Mouse (Mus musculus): ENCODE measurements around the gene Sec31a.

Sec31a gene

GRCm38 (mm10) chr5:100349287-100350215 lies 66.5 kb downstream of the Sec31a start:
- DNase-seq (ENCODE audit: low spot score): peak; percentile 30

GRCm38 (mm10) chr5:100345118-100345517 lies 70.9 kb downstream of the Sec31a start:
- peak; percentile 25 for DNase-seq (ENCODE audit: low spot score)

DNA sequence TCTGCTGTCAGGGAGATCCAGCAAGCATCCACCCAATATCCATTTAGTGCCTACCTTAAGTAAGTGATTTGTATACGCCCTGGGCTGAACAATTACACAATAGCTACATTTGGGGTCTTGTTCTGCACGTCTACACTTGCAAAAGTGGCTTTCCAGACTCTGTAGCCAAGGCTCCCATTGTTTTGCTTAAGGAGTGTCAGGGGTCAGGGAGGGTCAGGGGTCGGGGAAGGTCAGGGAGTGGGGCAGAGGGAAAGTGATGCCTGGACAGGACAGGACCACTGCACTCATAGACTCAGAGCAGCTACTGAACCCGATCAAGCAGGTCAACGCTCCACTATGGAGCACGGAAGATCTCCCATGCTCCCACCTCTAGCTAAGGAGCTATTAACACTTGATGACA lies 72.9 kb downstream of the Sec31a start:
- DNase-seq (ENCODE audit: low spot score): peak; percentile 36

GRCm38 (mm10) chr5:100342422-100342821 lies 73.6 kb downstream of the Sec31a start:
- DNase-seq (ENCODE audit: low spot score): no peak

DNA sequence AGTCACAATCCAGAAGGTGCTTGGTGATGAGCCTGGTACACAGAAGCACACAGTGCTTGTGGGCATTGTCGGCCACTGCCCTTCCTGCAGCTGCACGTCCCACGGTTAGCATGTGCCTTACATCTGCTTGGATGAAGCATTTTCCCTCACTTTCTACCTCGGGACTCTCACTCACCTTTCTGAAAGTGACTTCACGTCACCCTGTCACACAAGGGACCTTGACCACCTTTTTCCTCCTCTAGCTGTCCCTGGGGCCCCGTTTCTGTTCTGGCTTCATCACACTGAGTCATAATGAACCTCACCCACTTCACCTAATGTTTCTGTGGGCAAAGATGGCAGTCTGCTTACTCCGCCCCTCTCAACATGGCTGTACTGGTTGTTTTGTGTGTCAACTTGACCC lies 75.0 kb downstream of the Sec31a start:
- DNase-seq (ENCODE audit: low spot score): no peak

- no peak for DNase-seq (ENCODE audit: low spot score)
Measured at GRCm38 (mm10) chr5:100337852-100338251, 78.2 kb downstream of the Sec31a start.

- no peak for DNase-seq (ENCODE audit: low spot score)
Measured at GRCm38 (mm10) chr5:100336876-100337275, 79.2 kb downstream of the Sec31a start.

DNA sequence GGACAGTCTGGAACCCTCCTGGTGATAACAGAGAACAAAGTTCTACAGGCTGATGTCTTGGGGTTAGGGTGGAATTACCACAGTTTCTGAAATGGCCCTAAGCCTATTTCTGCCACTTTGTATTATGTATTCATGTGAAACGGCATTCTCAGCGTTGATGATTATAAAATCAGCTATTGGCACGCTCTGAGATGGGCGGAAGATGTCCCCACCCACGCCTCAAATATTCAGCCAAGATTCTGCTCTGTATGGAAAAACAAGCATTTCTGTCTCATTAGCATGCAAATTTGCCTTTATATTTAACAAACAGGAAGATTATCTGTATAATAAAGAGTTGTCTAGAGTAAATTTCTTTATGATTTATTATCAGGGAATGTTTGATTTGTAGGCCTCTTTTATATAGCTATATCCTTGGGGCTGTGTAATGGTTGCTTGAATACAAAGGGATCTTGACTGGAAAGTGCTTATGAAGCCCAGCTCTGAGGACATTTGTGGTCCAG lies 80.4 kb downstream of the Sec31a start:
- no peak for DNase-seq (ENCODE audit: low spot score)

GRCm38 (mm10) chr5:100334686-100335085 lies 81.3 kb downstream of the Sec31a start:
- no peak for DNase-seq (ENCODE audit: low spot score)

- DNase-seq (ENCODE audit: low spot score): no peak
Measured at GRCm38 (mm10) chr5:100333607-100334380, 82.2 kb downstream of the Sec31a start.

DNA sequence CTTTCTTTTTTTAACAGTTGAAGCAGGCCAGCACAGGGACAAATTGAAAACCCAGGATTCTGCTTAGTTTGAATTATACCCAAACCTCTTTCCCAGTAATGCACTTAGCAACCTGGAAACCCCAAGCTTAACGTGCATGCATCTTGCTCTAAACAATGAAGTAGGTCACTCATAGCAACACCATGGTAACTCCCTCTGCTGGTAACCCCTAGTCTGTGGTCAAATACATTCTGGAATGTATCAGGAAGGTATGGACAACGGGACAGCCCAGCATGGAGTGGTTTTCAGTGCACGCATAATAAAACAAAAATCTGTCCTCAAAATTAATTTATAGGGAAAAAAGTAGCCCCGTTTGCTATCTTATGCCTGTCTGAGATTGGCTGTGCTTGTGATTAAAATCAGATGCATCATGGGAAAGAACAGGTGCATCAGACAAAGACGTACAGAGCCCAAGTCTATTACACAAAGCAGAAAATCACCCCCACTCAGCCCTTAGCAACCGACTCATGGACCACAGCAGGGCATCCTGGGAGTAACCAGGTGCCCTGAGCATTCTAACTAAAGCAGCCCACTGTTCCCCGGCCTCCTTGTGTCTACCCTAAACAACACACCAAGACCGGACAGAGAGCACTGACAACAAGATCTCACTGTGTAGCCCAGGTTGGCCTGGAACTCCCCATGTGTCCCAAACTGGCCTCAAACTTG lies 83.6 kb downstream of the Sec31a start:
- peak; percentile 26 for DNase-seq (ENCODE audit: low spot score)

- DNase-seq (ENCODE audit: low spot score): no peak
Measured at GRCm38 (mm10) chr5:100331636-100332035, 84.4 kb downstream of the Sec31a start.

- peak; percentile 92 for DNase-seq (ENCODE audit: low spot score)
Measured at GRCm38 (mm10) chr5:100322081-100322480, 94.0 kb downstream of the Sec31a start.

DNA sequence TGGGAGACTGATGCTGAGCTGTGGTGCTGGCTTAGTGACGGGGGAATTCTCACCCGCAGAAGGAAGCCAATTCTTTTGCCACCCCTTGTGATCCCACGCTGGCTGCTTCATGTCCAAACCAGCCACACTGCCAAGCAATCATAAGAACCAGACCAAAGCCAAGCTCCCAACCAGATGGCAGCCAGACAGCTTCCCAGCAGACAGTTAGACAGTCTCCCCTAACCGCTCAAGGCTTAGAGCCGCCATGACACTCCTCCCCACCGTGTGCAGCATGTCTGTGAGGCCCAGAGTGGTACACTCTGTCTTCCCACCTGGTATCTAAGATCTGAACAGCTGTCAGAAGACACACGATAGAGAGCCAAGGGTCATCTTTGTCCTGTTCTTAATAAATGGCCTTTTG lies 98.2 kb downstream of the Sec31a start:
- no peak for DNase-seq (ENCODE audit: low spot score)

DNA sequence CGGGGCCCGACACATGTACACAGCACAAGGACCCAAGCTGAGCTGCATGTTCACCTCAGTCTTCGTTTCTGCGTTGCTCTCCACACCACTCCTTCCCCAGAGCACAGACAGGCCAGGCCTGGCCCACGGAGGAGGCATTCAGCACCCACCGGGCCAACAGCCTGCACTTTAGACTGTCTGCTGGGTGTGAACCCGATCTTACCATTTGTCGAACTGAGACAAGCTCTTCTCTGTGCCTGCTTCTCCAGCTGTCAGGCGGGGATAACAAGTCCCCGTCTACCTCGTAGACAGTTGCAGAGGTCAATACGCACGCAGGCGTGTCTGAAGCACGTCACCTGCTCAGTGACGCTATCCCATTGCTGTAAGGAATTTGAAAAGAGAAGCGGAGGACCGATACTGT lies 99.0 kb downstream of the Sec31a start:
- DNase-seq (ENCODE audit: low spot score): no peak

- DNase-seq (ENCODE audit: low spot score): no peak
Measured at GRCm38 (mm10) chr5:100315646-100316045, 100.4 kb downstream of the Sec31a start.

DNA sequence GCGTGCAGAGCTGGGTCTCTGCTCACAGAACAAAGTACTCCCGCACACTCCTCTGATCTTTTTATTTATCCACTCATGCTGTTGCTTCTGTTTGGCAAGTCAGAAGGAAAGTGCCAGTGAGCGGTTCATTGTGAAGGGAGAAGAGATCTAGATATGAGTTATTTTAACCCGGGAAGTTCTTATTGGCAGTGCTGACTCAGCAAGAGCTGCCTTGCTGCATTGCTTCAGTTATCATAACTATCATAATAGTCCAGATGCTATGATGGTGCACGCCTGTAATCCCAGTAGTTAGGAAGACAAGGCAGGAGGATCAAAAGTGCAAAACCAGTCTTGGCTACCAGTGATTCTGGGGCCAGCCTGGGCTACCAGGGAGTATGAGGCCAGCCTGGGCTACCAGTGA lies 103.6 kb downstream of the Sec31a start:
- DNase-seq (ENCODE audit: low spot score): no peak

All from embryo, embryonic 10.5 days (tissue).